Mouse (Mus musculus): ENCODE results near the gene Actl6a. TPM values are rescaled to one million over a fixed set of nuclear protein-coding genes. Genes with fewer than 3 reads are reported as not detected.
"Not testable (repeated sequence)": the region's sequence is repeated elsewhere in the genome, so short reads cannot be mapped to it uniquely, and the experiment has no call there.

Gene Actl6a
- polyA plus RNA-seq, 1 experiment from 2014 or later, result 113 TPM

- Histone ChIP-seq H3K9me3 (replicated peaks) (no peaks in the 10 kb centered on the region), H3K4me2 (peak overlapping the region; percentile 32), H3K27ac (no peak overlapping the region), H3K36me3 (no peaks in the 10 kb centered on the region), H3K4me1 (replicated peaks) (peaks cover 43% of the 10 kb centered on the region), H3K4me3 (replicated peaks) (no peak overlapping the region), H3K27me3 (no peaks in the 10 kb centered on the region), H3K9ac (no peak overlapping the region)
- ATAC-seq (ENCODE audit: low read depth), result peak; percentile 29; the same call in 1 of the 2 replicates
- DNase-seq, result no peak
- WGBS (ENCODE audit: insufficient replicate concordance), result 46% methylated on average over 12 of the region's 12 CpGs
Measured at GRCm38 (mm10) chr3:32694737-32695582, 11.1 kb upstream of the Actl6a start.

DNA sequence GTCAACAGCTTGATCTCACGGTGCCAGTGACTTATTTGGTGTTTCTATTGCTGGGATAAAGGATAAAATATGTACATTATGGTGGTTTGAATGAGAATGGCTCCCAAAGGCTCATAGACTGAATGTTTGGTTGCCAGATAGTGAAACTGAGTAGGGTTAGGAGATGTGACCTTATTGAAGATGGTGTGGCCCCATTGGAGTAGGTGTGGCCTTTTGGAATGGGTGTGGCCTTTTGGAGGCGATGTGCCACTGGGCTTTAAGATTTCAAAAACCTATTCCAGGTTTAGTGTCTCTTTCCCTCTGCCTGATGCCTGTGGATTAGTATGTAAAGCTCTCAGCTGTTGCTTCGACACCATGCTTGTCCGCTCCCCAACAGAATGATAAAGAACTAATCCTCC lies 10.5 kb upstream of the Actl6a start:
- no peaks in the 10 kb centered on the region for H3K27me3 ChIP-seq
- WGBS (ENCODE audit: insufficient replicate concordance), result 63% methylated on average over 4 of the region's 4 CpGs
- H3K4me1 ChIP-seq (replicated peaks), result peaks cover 38% of the 10 kb centered on the region
- DNase-seq (peak; percentile 42), ATAC-seq (ENCODE audit: low read depth) (peak; percentile 56; the same call in 1 of the 2 replicates)
- H3K27ac ChIP-seq, result no peak overlapping the region
- peak overlapping the region; percentile 32 for H3K4me2 ChIP-seq
- no peaks in the 10 kb centered on the region for H3K9me3 ChIP-seq (replicated peaks)
- no peak overlapping the region for H3K4me3 ChIP-seq (replicated peaks)
- no peak overlapping the region for H3K9ac ChIP-seq
- H3K36me3 ChIP-seq, result no peaks in the 10 kb centered on the region

GRCm38 (mm10) chr3:32698228-32698863 lies 7.8 kb upstream of the Actl6a start:
- no peak overlapping the region for H3K9ac ChIP-seq
- WGBS (ENCODE audit: insufficient replicate concordance), result 31% methylated on average over 7 of the region's 7 CpGs
- no peaks in the 10 kb centered on the region for H3K9me3 ChIP-seq (replicated peaks)
- peaks cover 18% of the 10 kb centered on the region for H3K4me1 ChIP-seq (replicated peaks)
- H3K27ac ChIP-seq, result no peak overlapping the region
- H3K36me3 ChIP-seq, result no peaks in the 10 kb centered on the region
- H3K4me2 ChIP-seq, result no peak overlapping the region
- no peaks in the 10 kb centered on the region for H3K27me3 ChIP-seq
- ATAC-seq (ENCODE audit: low read depth) (peak; percentile 59; the same call in 1 of the 2 replicates), DNase-seq (peak; percentile 69)
- no peak overlapping the region for H3K4me3 ChIP-seq (replicated peaks)

- not testable (repeated sequence) for H3K9ac ChIP-seq; H3K4me2 ChIP-seq; H3K27ac ChIP-seq; H3K4me3 ChIP-seq (replicated peaks); H3K36me3 ChIP-seq; H3K27me3 ChIP-seq; H3K9me3 ChIP-seq (replicated peaks); DNase-seq; ATAC-seq (ENCODE audit: low read depth)
- H3K4me1 ChIP-seq (replicated peaks), result peaks cover 14% of the 10 kb centered on the region
- 73% methylated on average over 6 of the region's 6 CpGs for WGBS (ENCODE audit: insufficient replicate concordance)
Measured at GRCm38 (mm10) chr3:32704021-32704420, 2.1 kb upstream of the Actl6a start.

- DNase-seq; H3K27ac ChIP-seq; H3K9ac ChIP-seq; H3K4me3 ChIP-seq (replicated peaks); H3K9me3 ChIP-seq (replicated peaks); ATAC-seq (ENCODE audit: low read depth); H3K4me2 ChIP-seq; H3K36me3 ChIP-seq; H3K27me3 ChIP-seq: not testable (repeated sequence)
- peaks cover 17% of the 10 kb centered on the region for H3K4me1 ChIP-seq (replicated peaks)
- 88% methylated on average over 10 of the region's 10 CpGs for WGBS (ENCODE audit: insufficient replicate concordance)
Measured at GRCm38 (mm10) chr3:32704632-32705031, 1.5 kb upstream of the Actl6a start.

GRCm38 (mm10) chr3:32708052-32708367 lies 1.9 kb downstream of the Actl6a start:
- peaks cover 29% of the 10 kb centered on the region for H3K4me1 ChIP-seq (replicated peaks)
- H3K9ac ChIP-seq, result no peak overlapping the region
- no peak overlapping the region for H3K27ac ChIP-seq
- peaks cover 18% of the 10 kb centered on the region for H3K36me3 ChIP-seq
- ATAC-seq (ENCODE audit: low read depth) (no peak), DNase-seq (no peak)
- H3K27me3 ChIP-seq, result no peaks in the 10 kb centered on the region
- H3K9me3 ChIP-seq (replicated peaks), result no peaks in the 10 kb centered on the region
- H3K4me3 ChIP-seq (replicated peaks), result peak overlapping the region; percentile 99
- WGBS (ENCODE audit: insufficient replicate concordance), result under 1% methylated on average over 4 of the region's 4 CpGs
- H3K4me2 ChIP-seq, result peak overlapping the region; percentile 82

DNA sequence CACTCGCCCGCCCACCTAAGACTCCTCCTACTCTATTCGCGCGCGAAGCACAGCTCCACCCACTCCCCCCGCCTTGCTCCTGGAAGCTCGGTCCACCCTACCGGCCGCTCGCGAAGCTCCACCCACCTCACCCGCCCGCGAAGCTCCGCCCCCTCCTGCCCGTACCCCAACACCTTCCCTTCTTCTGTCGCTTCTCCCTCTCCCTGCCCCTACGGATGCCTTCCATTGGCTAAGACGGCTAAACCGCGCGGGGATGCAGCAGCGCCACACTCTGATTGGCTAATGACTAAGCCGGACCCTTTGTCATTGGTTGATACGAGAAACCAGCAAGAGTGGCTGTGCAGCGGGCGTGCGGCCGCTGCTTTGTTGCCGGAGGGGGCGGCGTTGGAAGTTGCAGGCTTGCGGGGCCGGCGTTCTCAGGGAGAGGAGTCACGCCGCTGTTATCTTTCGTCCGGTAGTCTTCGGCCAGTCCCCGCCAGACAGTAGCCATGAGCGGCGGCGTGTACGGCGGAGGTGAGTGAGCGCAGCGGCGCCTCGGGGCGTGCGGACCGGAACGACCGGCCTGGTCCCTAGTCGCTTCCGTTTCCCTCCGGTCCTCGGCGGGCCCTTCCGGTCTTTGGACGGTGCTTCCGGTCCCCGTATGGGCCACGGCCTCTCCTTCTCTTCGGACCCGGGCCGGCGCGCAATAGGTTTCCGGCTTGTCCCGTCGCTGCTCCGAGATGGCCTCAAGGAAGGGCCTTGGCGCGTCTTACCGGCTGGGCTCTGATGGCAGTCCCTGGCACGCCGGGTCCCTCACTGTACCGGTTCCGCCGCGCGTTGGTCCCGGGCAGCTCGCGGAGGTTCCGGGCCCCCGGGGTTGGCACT lies 2.5 kb downstream of the Actl6a start:
- Histone ChIP-seq H3K27me3 (no peaks in the 10 kb centered on the region), H3K4me1 (replicated peaks) (peaks cover 29% of the 10 kb centered on the region), H3K9me3 (replicated peaks) (no peaks in the 10 kb centered on the region), H3K4me2 (peak overlapping the region; percentile 82), H3K36me3 (peaks cover 24% of the 10 kb centered on the region), H3K9ac (peak overlapping the region; percentile 97), H3K4me3 (replicated peaks) (peak overlapping the region; percentile 99), H3K27ac (peak overlapping the region; percentile 89)
- peak; percentile 95 for DNase-seq
- ATAC-seq (ENCODE audit: low read depth), result peak; percentile 98
- WGBS (ENCODE audit: insufficient replicate concordance), result under 1% methylated on average over 90 of the region's 90 CpGs

DNA sequence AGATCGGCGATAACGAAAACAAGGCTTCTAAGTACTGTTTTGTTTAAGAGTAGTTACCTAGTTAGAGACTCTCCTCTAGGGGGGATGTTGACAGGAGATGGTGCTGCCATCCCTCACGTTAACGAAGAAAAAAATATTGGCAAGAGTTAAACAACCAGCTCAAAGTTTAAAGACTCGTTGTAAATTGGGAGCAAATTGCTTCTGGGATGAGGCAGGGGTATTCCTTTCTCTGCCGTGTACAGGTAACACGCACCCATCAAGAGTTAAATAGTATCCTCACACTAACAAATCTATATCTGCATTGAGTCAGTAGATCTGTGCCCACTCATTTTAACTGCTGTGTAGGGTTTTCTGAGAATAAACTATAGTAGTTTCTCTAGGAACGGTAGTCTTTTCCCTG lies 3.3 kb downstream of the Actl6a start:
- no peak for DNase-seq
- Histone ChIP-seq H3K9me3 (replicated peaks) (no peaks in the 10 kb centered on the region), H3K4me1 (replicated peaks) (peaks cover 29% of the 10 kb centered on the region), H3K27ac (peak overlapping the region; percentile 89), H3K36me3 (peaks cover 32% of the 10 kb centered on the region), H3K27me3 (no peaks in the 10 kb centered on the region), H3K9ac (peak overlapping the region; percentile 97), H3K4me3 (replicated peaks) (peak overlapping the region; percentile 99), H3K4me2 (peak overlapping the region; percentile 82)
- 6% methylated on average over 9 of the region's 9 CpGs for whole genome bisulfite sequencing (ENCODE audit: insufficient replicate concordance)
- no peak for ATAC-seq (ENCODE audit: low read depth)

- ATAC-seq (ENCODE audit: low read depth) (no peak), DNase-seq (no peak)
- peaks cover 73% of the 10 kb centered on the region for H3K36me3 ChIP-seq
- H3K4me2 ChIP-seq, result no peak overlapping the region
- 87% methylated on average over 3 of the region's 3 CpGs for WGBS (ENCODE audit: insufficient replicate concordance)
- no peaks in the 10 kb centered on the region for H3K9me3 ChIP-seq (replicated peaks)
- no peak overlapping the region for H3K4me3 ChIP-seq (replicated peaks)
- peaks cover 15% of the 10 kb centered on the region for H3K4me1 ChIP-seq (replicated peaks)
- no peaks in the 10 kb centered on the region for H3K27me3 ChIP-seq
- H3K27ac ChIP-seq, result no peak overlapping the region
- H3K9ac ChIP-seq, result no peak overlapping the region
Measured at GRCm38 (mm10) chr3:32713711-32714110, 7.6 kb downstream of the Actl6a start.

GRCm38 (mm10) chr3:32717403-32717802 lies 11.3 kb downstream of the Actl6a start:
- H3K4me1 ChIP-seq (replicated peaks); H3K27me3 ChIP-seq; H3K4me3 ChIP-seq (replicated peaks); DNase-seq; ATAC-seq (ENCODE audit: low read depth); H3K27ac ChIP-seq; H3K4me2 ChIP-seq; H3K9me3 ChIP-seq (replicated peaks); H3K9ac ChIP-seq: not testable (repeated sequence)
- 87% methylated on average over 6 of the region's 6 CpGs for WGBS (ENCODE audit: insufficient replicate concordance)
- H3K36me3 ChIP-seq, result peaks cover 96% of the 10 kb centered on the region

DNA sequence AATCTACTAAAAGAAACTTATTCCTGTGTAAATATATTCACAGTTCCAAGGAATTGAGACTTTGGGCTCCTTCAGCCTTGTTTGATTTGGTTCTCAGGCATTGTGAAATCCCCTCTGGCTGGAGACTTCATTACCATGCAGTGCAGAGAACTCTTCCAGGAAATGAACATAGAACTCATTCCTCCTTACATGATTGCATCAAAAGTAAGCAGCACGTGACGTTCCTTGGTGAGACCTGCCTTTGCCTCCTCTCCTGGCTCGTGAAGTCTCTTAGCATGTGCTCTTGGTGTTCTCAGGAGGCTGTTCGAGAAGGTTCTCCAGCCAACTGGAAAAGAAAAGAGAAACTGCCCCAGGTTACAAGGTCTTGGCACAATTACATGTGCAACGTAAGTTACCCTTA lies 12.2 kb downstream of the Actl6a start:
- no peak overlapping the region for H3K9ac ChIP-seq
- no peak overlapping the region for H3K4me2 ChIP-seq
- no peak overlapping the region for H3K27ac ChIP-seq
- H3K36me3 ChIP-seq, result peaks cover 96% of the 10 kb centered on the region
- H3K9me3 ChIP-seq (replicated peaks), result no peaks in the 10 kb centered on the region
- H3K4me3 ChIP-seq (replicated peaks), result no peak overlapping the region
- no peaks in the 10 kb centered on the region for H3K4me1 ChIP-seq (replicated peaks)
- no peaks in the 10 kb centered on the region for H3K27me3 ChIP-seq
- 86% methylated on average over 5 of the region's 5 CpGs for WGBS (ENCODE audit: insufficient replicate concordance)
- DNase-seq (no peak), ATAC-seq (ENCODE audit: low read depth) (no peak)

All from liver, embryonic 13.5 days (tissue).